Mouse (Mus musculus) hindbrain, embryonic 10.5 days (tissue): ENCODE results near the gene Slc2a9. TPM values are rescaled to one million over a fixed set of nuclear protein-coding genes. Genes with fewer than 3 reads are reported as not detected.
A peak's percentile ranks its signal among the peaks of the same experiment; 100 is the strongest.

ENCODE experiments used
- DNase-seq: peaks from one replicate; pipeline ENCODE4 v3.0.0-alpha.2; 2017; ENCODE audit warnings: low spot score
- H3K27ac ChIP-seq: fragments of 300-500 bp; sonication (generic); 2 replicates; pipeline ENCODE4 v1.5.1; 2016; ENCODE audit warnings: mild to moderate bottlenecking, moderate library complexity
- H3K27me3 ChIP-seq: fragments of 300-500 bp; sonication (generic); 2 replicates; pipeline ENCODE4 v1.6.1; 2016; ENCODE audit warnings: mild to moderate bottlenecking; ENCODE audit not compliant: poor library complexity, insufficient read depth, severe bottlenecking
- H3K36me3 ChIP-seq: fragments of 300-500 bp; sonication (generic); 2 replicates; pipeline ENCODE4 v1.6.1; 2016; ENCODE audit warnings: mild to moderate bottlenecking, moderate library complexity
- H3K4me1 ChIP-seq: fragments of 300-500 bp; sonication (generic); replicated peaks from 2 replicates; pipeline ENCODE4 v1.6.1; 2016; ENCODE audit warnings: mild to moderate bottlenecking
- H3K4me3 ChIP-seq: fragments of 300-500 bp; sonication (generic); 2 replicates; pipeline ENCODE4 v1.5.1; 2016; ENCODE audit warnings: mild to moderate bottlenecking, moderate library complexity
- H3K9me3 ChIP-seq: fragments of 300-500 bp; sonication (generic); 2 replicates; pipeline ENCODE4 v1.6.1; 2016; ENCODE audit warnings: mild to moderate bottlenecking, moderate library complexity
- WGBS: fragments of 180-500 bp; shearing (Covaris S2); methylation state at CpG from one replicate; pipeline ENCODE4 v1.1.7; 2016; 5-methylcytosine and 5-hydroxymethylcytosine counted together
- polyA plus RNA-seq: library from polyadenylated mRNA; unstranded; fragments of >200 nt; fragmentation: Nextera tagmentation; extraction: Ambion mirVana; gene quantifications from 2 replicates; pipeline ENCODE4 v1.2.1, GENCODE M21; 2016

The Slc2a9 gene
- polyA plus RNA-seq, 1 experiment from 2014 or later: 0.44 TPM

- peak within 1 kb of the TSS; percentile 40; the same call in 1 of the 2 replicates for H3K27ac ChIP-seq
- 2% methylated on average over 67 of the region's 67 CpGs for WGBS
- peak within 1 kb of the TSS; percentile 61 for H3K4me3 ChIP-seq
- H3K4me1 ChIP-seq: peaks cover 19% of the 10 kb centered on the region
- H3K9me3 ChIP-seq: no peaks in the 10 kb centered on the region
- DNase-seq: peak; percentile 30
- H3K27me3 ChIP-seq: peaks cover 73% of the 10 kb centered on the region
- H3K36me3 ChIP-seq: no peaks in the 10 kb centered on the region
Observed at GRCm38 (mm10) chr5:38318966-38319786, 183.8 kb downstream of the Slc2a9 start, which contains the start of gene Drd5. TSS of gene Drd5 (plus strand) at chr5:38319367.

GRCm38 (mm10) chr5:38309795-38310194 is 193.1 kb downstream of the Slc2a9 start:
- Histone ChIP-seq H3K27ac (no peak overlapping the region), H3K4me3 (no peak overlapping the region), H3K4me1 (peaks cover 1% of the 10 kb centered on the region; the same call in 1 of the 2 replicates), H3K36me3 (no peaks in the 10 kb centered on the region), H3K9me3 (0 out of 2 replicates have a peak, but pooled peaks cover 3% of the 10 kb centered on the region), H3K27me3 (peaks cover 19% of the 10 kb centered on the region)
- WGBS: 68% methylated on average over 3 of the region's 3 CpGs
- no peak for DNase-seq

- peak; percentile 66 for DNase-seq
- H3K9me3 ChIP-seq: 0 out of 2 replicates have a peak, but pooled peaks cover 3% of the 10 kb centered on the region
- H3K27ac ChIP-seq: no peak overlapping the region
- H3K4me1 ChIP-seq: no peaks in the 10 kb centered on the region
- H3K36me3 ChIP-seq: no peaks in the 10 kb centered on the region
- 50% methylated on average over 5 of the region's 5 CpGs for WGBS
- peaks cover 16% of the 10 kb centered on the region for H3K27me3 ChIP-seq
- no peak overlapping the region for H3K4me3 ChIP-seq
Observed at GRCm38 (mm10) chr5:38308873-38309272, 194.1 kb downstream of the Slc2a9 start.

GRCm38 (mm10) chr5:38307255-38308101 is 195.5 kb downstream of the Slc2a9 start:
- Histone ChIP-seq H3K36me3 (no peaks in the 10 kb centered on the region), H3K4me3 (peak overlapping the region; percentile 52), H3K4me1 (peaks cover 5% of the 10 kb centered on the region), H3K9me3 (no peaks in the 10 kb centered on the region), H3K27me3 (peaks cover 16% of the 10 kb centered on the region), H3K27ac (peak overlapping the region; percentile 70)
- 8% methylated on average over 26 of the region's 26 CpGs for WGBS
- peak; percentile 89 for DNase-seq

GRCm38 (mm10) chr5:38305241-38305640 is 197.7 kb downstream of the Slc2a9 start:
- peaks cover 17% of the 10 kb centered on the region for H3K27me3 ChIP-seq

GRCm38 (mm10) chr5:38302651-38303050 is 200.3 kb downstream of the Slc2a9 start:
- Histone ChIP-seq H3K27ac (peak overlapping the region; percentile 62), H3K4me3 (no peak overlapping the region), H3K27me3 (peaks cover 5% of the 10 kb centered on the region), H3K36me3 (no peaks in the 10 kb centered on the region), H3K4me1 (peaks cover 12% of the 10 kb centered on the region), H3K9me3 (no peaks in the 10 kb centered on the region)
- WGBS: 27% methylated on average over 12 of the region's 12 CpGs
- peak; percentile 18 for DNase-seq

More at GRCm38 (mm10) chr5:38305241-38305640, 197.7 kb downstream of the Slc2a9 start:
- peaks cover 12% of the 10 kb centered on the region for H3K4me1 ChIP-seq
- no peaks in the 10 kb centered on the region for H3K36me3 ChIP-seq
- WGBS: 76% methylated on average over 2 of the region's 2 CpGs
- no peak overlapping the region for H3K4me3 ChIP-seq
- DNase-seq: no peak
- no peaks in the 10 kb centered on the region for H3K9me3 ChIP-seq
- no peak overlapping the region for H3K27ac ChIP-seq

GRCm38 (mm10) chr5:38301761-38302411 is 201.1 kb downstream of the Slc2a9 start:
- Histone ChIP-seq H3K4me3 (no peak overlapping the region), H3K27ac (no peak overlapping the region), H3K4me1 (peaks cover 12% of the 10 kb centered on the region), H3K36me3 (no peaks in the 10 kb centered on the region), H3K9me3 (no peaks in the 10 kb centered on the region), H3K27me3 (peaks cover 5% of the 10 kb centered on the region)
- no peak for DNase-seq
- WGBS: 87% methylated on average over 12 of the region's 12 CpGs

Other genes with a start within 250 kb of the Slc2a9 start
- gene Tmem128, start 243.0 kb downstream of the Slc2a9 start, polyA plus RNA-seq: 81.7 and 93.4 TPM in 2 replicates
- gene Otop1, start 227.2 kb downstream of the Slc2a9 start, polyA plus RNA-seq: 0.06 and 0.07 TPM in 2 replicates
- not detected in 2 replicates for gene Drd5, start 183.8 kb downstream of the Slc2a9 start, polyA plus RNA-seq
- 168 and 171 TPM in 2 replicates for gene Wdr1, start 60.1 kb upstream of the Slc2a9 start, polyA plus RNA-seq
- 32.4 and 38.1 TPM in 2 replicates for gene Zfp518b, start 181.7 kb upstream of the Slc2a9 start, polyA plus RNA-seq